In genomic region chr12:39935775-39936174, GRCm38 (mm10) we compare ENCODE assay signal across 17 mouse cellular contexts.
DNase-seq lines count a peak whose midpoint lies in the region; ATAC-seq and TF ChIP-seq lines count a peak whose summit lies in the region.
"Had no signal": no experiment of that assay in that cellular context is flagged by ENCODE, and none has a peak within 500 bp of the region (broad histone marks: within the 10 kb centered on the region; RNA-seq: fewer than 3 reads in every experiment).

No protein-coding gene starts in this region.

- peaks cover 3% of the 10 kb centered on the region; the same call in 1 of the 2 replicates for H3K4me1 ChIP-seq in heart, embryonic 11.5 days (ENCODE audit: control insufficient read depth, insufficient read depth, low read length)
- H3K4me1 ChIP-seq in heart, adult 2 months (ENCODE audit: control insufficient read depth, insufficient read depth, low read length): no peaks in the 10 kb centered on the region
- peaks cover 8% of the 10 kb centered on the region; the same call in 1 of the 2 replicates for H3K4me1 ChIP-seq in intestine, postnatal 0 days (replicated peaks; ENCODE audit: control insufficient read depth, insufficient read depth, low read length)
- H3K4me1 ChIP-seq: embryonic facial prominence, embryonic 13.5 days; forebrain, embryonic 13.5 days; hindbrain, embryonic 15.5 days had no signal

- no peaks in the 10 kb centered on the region for H3K9me3 ChIP-seq in heart, embryonic 11.5 days (replicated peaks; ENCODE audit: control insufficient read depth, low read length)
- H3K9me3 ChIP-seq in intestine, postnatal 0 days (ENCODE audit: control insufficient read depth): no peaks in the 10 kb centered on the region
- H3K9me3 ChIP-seq: embryonic facial prominence, embryonic 13.5 days; forebrain, embryonic 13.5 days; hindbrain, embryonic 15.5 days had no signal

- WGBS in heart, embryonic 11.5 days (ENCODE audit: insufficient replicate concordance): 63% methylated on average over 12 of the region's 12 CpGs
- WGBS in heart, adult 2 months: 79% methylated on average over 12 of the region's 12 CpGs
- WGBS in intestine, postnatal 0 days: 42% methylated on average over 12 of the region's 12 CpGs

- no peaks in the 10 kb centered on the region for H3K79me2 ChIP-seq in heart, adult 2 months (replicated peaks; ENCODE audit: control insufficient read depth, insufficient read depth, low read length)

- no peak for DNase-seq in heart, adult 2 months
- no peak for DNase-seq in left cerebral cortex, adult 2 months (ENCODE audit: extremely low spot score in 1 of 2, low spot score in 2 of 2)
- DNase-seq in left cerebral cortex, postnatal 14 days (ENCODE audit: low spot score in 2 of 2): no peak
- no peak for DNase-seq in cerebellum, adult 11 months
- DNase-seq in right cerebral cortex, postnatal 36 days (ENCODE audit: low spot score in 2 of 2): no peak
- DNase-seq: adrenal gland, postnatal 10 days; cerebellum, adult 11-12 months; cerebellum, adult 9-10 months; cerebellum, postnatal 25 days; gastrocnemius, postnatal 14 days; heart, postnatal 36 days had no signal

- H3K27me3 ChIP-seq in heart, embryonic 11.5 days (ENCODE audit: control insufficient read depth, insufficient read depth, low read length): no peaks in the 10 kb centered on the region; the same call in 1 of the 2 replicates
- H3K27me3 ChIP-seq in heart, adult 2 months (ENCODE audit: control insufficient read depth, insufficient read depth, low read length): no peaks in the 10 kb centered on the region
- H3K27me3 ChIP-seq in intestine, postnatal 0 days (replicated peaks; ENCODE audit: control insufficient read depth, insufficient read depth, low read length): no peaks in the 10 kb centered on the region
- H3K27me3 ChIP-seq: embryonic facial prominence, embryonic 13.5 days; forebrain, embryonic 13.5 days; hindbrain, embryonic 15.5 days had no signal

- ATAC-seq in heart, embryonic 11.5 days (replicated peaks; ENCODE audit: insufficient number of reproducible peaks, low FRiP score, low TSS enrichment): no peak
- ATAC-seq in intestine, postnatal 0 days: peak; percentile 98
- ATAC-seq: forebrain, embryonic 13.5 days had no signal

- intact Hi-C loops in heart, adult 2 months (cut with DNase I): no loop called here
- intact Hi-C loops in left cerebral cortex, adult 2 months (cut with DNase I): no loop called here
- intact Hi-C loops in left cerebral cortex, postnatal 14 days (cut with DNase I): no loop called here

- no peak overlapping the region for H3K27ac ChIP-seq in heart, embryonic 11.5 days (ENCODE audit: low read depth, low read length)
- no peak overlapping the region for H3K27ac ChIP-seq in heart, adult 2 months
- H3K27ac ChIP-seq in left cerebral cortex, adult 2 months: no peak overlapping the region
- peak overlapping the region; percentile 71 for H3K27ac ChIP-seq in intestine, postnatal 0 days (ENCODE audit: low read depth, low read length)
- H3K27ac ChIP-seq: embryonic facial prominence, embryonic 13.5 days; forebrain, embryonic 13.5 days; hindbrain, embryonic 15.5 days had no signal

- H3K36me3 ChIP-seq in heart, embryonic 11.5 days (ENCODE audit: control insufficient read depth, insufficient read depth, low read length): no peaks in the 10 kb centered on the region
- H3K36me3 ChIP-seq in heart, adult 2 months (ENCODE audit: control insufficient read depth, insufficient read depth, low read length): no peaks in the 10 kb centered on the region
- no peaks in the 10 kb centered on the region for H3K36me3 ChIP-seq in intestine, postnatal 0 days (ENCODE audit: control insufficient read depth, insufficient read depth)
- H3K36me3 ChIP-seq: embryonic facial prominence, embryonic 13.5 days; hindbrain, embryonic 15.5 days had no signal

- H3K4me2 ChIP-seq in heart, embryonic 11.5 days: peak overlapping the region; percentile 14; the same call in 1 of the 2 replicates
- no peak overlapping the region for H3K4me2 ChIP-seq in intestine, postnatal 0 days (replicated peaks; ENCODE audit: low read depth)
- H3K4me2 ChIP-seq: embryonic facial prominence, embryonic 13.5 days; forebrain, embryonic 13.5 days; hindbrain, embryonic 15.5 days had no signal

- no peak for TF ChIP-seq CTCF in heart, adult 2 months (IDR thresholded peaks at IDR 0.05)
- TF ChIP-seq CTCF in left cerebral cortex, adult 2 months (IDR thresholded peaks at IDR 0.05): no peak
- TF ChIP-seq CTCF in intestine, postnatal 0 days (IDR thresholded peaks at IDR 0.05; ENCODE audit: low read depth): no peak

- TF ChIP-seq EP300 in heart, adult 2 months (IDR thresholded peaks at IDR 0.05; ENCODE audit: insufficient read depth, low read depth, low read length): no peak

- no peak overlapping the region for H3K4me3 ChIP-seq in heart, embryonic 11.5 days (ENCODE audit: low read depth, low read length)
- no peak overlapping the region for H3K4me3 ChIP-seq in heart, adult 2 months
- peak overlapping the region; percentile 20; the same call in 1 of the 2 replicates for H3K4me3 ChIP-seq in left cerebral cortex, adult 2 months
- H3K4me3 ChIP-seq in intestine, postnatal 0 days (ENCODE audit: low read depth, low read length): no peak overlapping the region
- H3K4me3 ChIP-seq: embryonic facial prominence, embryonic 13.5 days; forebrain, embryonic 13.5 days; hindbrain, embryonic 15.5 days had no signal

- no peak for TF ChIP-seq POLR2A in heart, adult 2 months (IDR thresholded peaks at IDR 0.05; ENCODE audit: insufficient read depth, low read depth, low read length)

- no peak overlapping the region for H3K9ac ChIP-seq in heart, embryonic 11.5 days (ENCODE audit: low read depth, low read length)
- H3K9ac ChIP-seq in heart, adult 2 months (ENCODE audit: low read depth, low read length): no peak overlapping the region
- H3K9ac ChIP-seq in intestine, postnatal 0 days (ENCODE audit: low read depth, low read length): no peak overlapping the region
- H3K9ac ChIP-seq: embryonic facial prominence, embryonic 13.5 days; forebrain, embryonic 13.5 days; forebrain, postnatal 0 days; hindbrain, embryonic 15.5 days had no signal
